Mouse (Mus musculus) embryonic facial prominence, embryonic 11.5 days (tissue): ENCODE data around the gene Ros1. TPM values are rescaled to one million over a fixed set of nuclear protein-coding genes. Genes with fewer than 3 reads are reported as not detected.

Source experiments
- ATAC-seq: fragments of 200-750 bp; cut with Nextera tagmentation; replicated peaks from 2 replicates; pipeline ENCODE4 v1.8.0; 2017; ENCODE audit warnings: low read depth; ENCODE audit not compliant: insufficient number of reproducible peaks, low FRiP score, low TSS enrichment
- DNase-seq: peaks from one replicate; pipeline ENCODE4 v3.0.0-alpha.2; 2015; ENCODE audit warnings: low spot score
- H3K27ac ChIP-seq: fragments of 300-500 bp; sonication (generic); replicated peaks from 2 replicates; pipeline ENCODE4 v1.5.1; 2014; ENCODE audit warnings: mild to moderate bottlenecking, low read depth, low read length, control low read depth
- H3K27me3 ChIP-seq: fragments of 300-500 bp; sonication (generic); 2 replicates; pipeline ENCODE4 v1.6.1; 2014; ENCODE audit warnings: mild to moderate bottlenecking, low read length, moderate library complexity, mixed read lengths; ENCODE audit not compliant: control insufficient read depth, insufficient read depth
- H3K36me3 ChIP-seq: fragments of 300-500 bp; sonication (generic); replicated peaks from 2 replicates; pipeline ENCODE4 v1.6.1; 2014; ENCODE audit warnings: low read depth, mild to moderate bottlenecking, low read length, moderate library complexity, mixed read lengths; ENCODE audit not compliant: control insufficient read depth, insufficient read depth
- H3K4me1 ChIP-seq: fragments of 300-500 bp; sonication (generic); 2 replicates; pipeline ENCODE4 v1.6.1; 2014; ENCODE audit warnings: low read length, mixed read lengths; ENCODE audit not compliant: control insufficient read depth, insufficient read depth
- H3K4me2 ChIP-seq: fragments of 300-500 bp; sonication (generic); 2 replicates; pipeline ENCODE4 v1.6.1; 2014; ENCODE audit warnings: low read depth, mild to moderate bottlenecking, control low read depth, low read length, moderate library complexity
- H3K4me3 ChIP-seq: fragments of 300-500 bp; sonication (generic); 2 replicates; pipeline ENCODE4 v1.5.1; 2014; ENCODE audit warnings: low read depth, low read length, control low read depth
- H3K9ac ChIP-seq: fragments of 300-500 bp; sonication (generic); replicated peaks from 2 replicates; pipeline ENCODE4 v1.6.1; 2014; ENCODE audit warnings: mild to moderate bottlenecking, control low read depth, low read length
- H3K9me3 ChIP-seq: fragments of 300-500 bp; sonication (generic); replicated peaks from 2 replicates; pipeline ENCODE4 v1.6.1; 2016; ENCODE audit warnings: mild to moderate bottlenecking, low read length, inconsistent platforms, mixed read lengths; ENCODE audit not compliant: control insufficient read depth
- WGBS: fragments of 180-500 bp; shearing (Covaris S2); extraction: QIAGEN DNeasy Blood & Tissue Kit; methylation state at CpG from one replicate; pipeline ENCODE4 v1.1.7; 2014; 5-methylcytosine and 5-hydroxymethylcytosine counted together
- polyA plus RNA-seq: library from polyadenylated mRNA; unstranded; fragments of >200 nt; fragmentation: Nextera tagmentation; extraction: Ambion mirVana; gene quantifications from 2 replicates; pipeline ENCODE4 v1.2.1, GENCODE M21; 2014

The Ros1 gene
- polyA plus RNA-seq = not detected in 2 replicates

GRCm38 (mm10) chr10:52194957-52195852 lies at the start of gene Ros1:
Ros1 (minus strand) TSS chr10:52195244.
- H3K27me3 ChIP-seq = no peaks in the 10 kb centered on the region
- ATAC-seq (no peak), DNase-seq (no peak)
- no peak within 1 kb of the TSS for H3K27ac ChIP-seq
- WGBS = 80% methylated on average over 7 of the region's 7 CpGs
- H3K9me3 ChIP-seq = no peaks in the 10 kb centered on the region
- no peak within 1 kb of the TSS for H3K4me3 ChIP-seq
- no peaks in the 10 kb centered on the region for H3K36me3 ChIP-seq
- no peak within 1 kb of the TSS for H3K9ac ChIP-seq
- no peaks in the 10 kb centered on the region for H3K4me1 ChIP-seq
- no peak within 1 kb of the TSS for H3K4me2 ChIP-seq

- WGBS = 26% methylated on average over 7 of the region's 7 CpGs
- no peaks in the 10 kb centered on the region for H3K9me3 ChIP-seq
- no peak for ATAC-seq
These were observed 47.8 kb upstream of the Ros1 start for GRCm38 (mm10) chr10:52242680-52243323.

DNA sequence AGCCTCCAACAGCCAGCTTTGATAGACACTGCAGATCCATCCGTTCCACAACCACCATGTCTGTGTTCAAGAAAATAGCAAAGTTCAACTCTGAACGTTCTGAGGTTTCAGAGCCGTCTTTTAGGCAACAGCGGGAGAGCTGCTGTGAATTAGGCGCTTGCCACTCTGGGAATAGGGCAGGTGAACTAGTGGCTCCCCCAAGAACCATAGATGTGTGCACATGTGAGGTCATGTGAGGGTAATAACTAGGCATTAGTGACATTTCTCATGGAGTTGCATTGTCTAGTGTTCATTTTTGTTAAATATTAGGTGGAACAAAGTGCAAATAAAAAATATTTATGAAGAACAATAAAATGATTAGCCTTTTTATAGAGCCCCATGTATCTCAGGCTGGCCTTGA lies 47.0 kb upstream of the Ros1 start:
- ATAC-seq = no peak
- Histone ChIP-seq H3K27me3 (no peaks in the 10 kb centered on the region), H3K36me3 (no peaks in the 10 kb centered on the region), H3K4me1 (no peaks in the 10 kb centered on the region), H3K4me3 (no peak overlapping the region), H3K9ac (no peak overlapping the region), H3K4me2 (no peak overlapping the region), H3K9me3 (no peaks in the 10 kb centered on the region), H3K27ac (no peak overlapping the region)
- no peak for DNase-seq
- WGBS = 78% methylated on average over 5 of the region's 5 CpGs

More at GRCm38 (mm10) chr10:52242680-52243323, 47.8 kb upstream of the Ros1 start:
- H3K4me1 ChIP-seq = no peaks in the 10 kb centered on the region
- H3K36me3 ChIP-seq = no peaks in the 10 kb centered on the region
- H3K4me2 ChIP-seq = no peak overlapping the region
- no peak overlapping the region for H3K9ac ChIP-seq
- DNase-seq = no peak
- H3K27me3 ChIP-seq = no peaks in the 10 kb centered on the region
- no peak overlapping the region for H3K27ac ChIP-seq
- no peak overlapping the region for H3K4me3 ChIP-seq

DNA sequence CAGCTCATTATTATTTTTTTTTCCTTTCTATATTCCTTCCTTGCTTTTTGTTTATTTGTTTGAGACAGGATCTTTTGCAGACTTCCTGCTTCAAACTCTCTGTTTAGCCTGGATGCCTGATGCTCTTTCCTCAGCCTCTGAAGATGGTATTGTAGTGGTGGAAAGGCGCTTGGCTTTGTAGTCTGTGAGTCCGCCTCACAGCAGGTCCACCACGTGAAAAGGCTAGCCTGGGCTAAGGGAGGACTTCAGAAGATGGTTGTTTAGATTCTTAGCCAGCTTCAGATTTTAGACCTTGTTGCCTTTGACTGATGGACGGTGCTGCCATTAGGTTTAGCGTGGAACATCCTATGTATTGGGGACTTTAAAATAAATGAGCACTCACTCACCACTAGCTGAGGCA lies 40.4 kb upstream of the Ros1 start:
- Histone ChIP-seq H3K9me3 (no peaks in the 10 kb centered on the region), H3K27me3 (no peaks in the 10 kb centered on the region), H3K4me2 (no peak overlapping the region), H3K4me3 (no peak overlapping the region), H3K36me3 (no peaks in the 10 kb centered on the region), H3K4me1 (no peaks in the 10 kb centered on the region), H3K27ac (no peak overlapping the region), H3K9ac (no peak overlapping the region)
- WGBS = 85% methylated on average over 5 of the region's 5 CpGs
- ATAC-seq = no peak
- DNase-seq = no peak

DNA sequence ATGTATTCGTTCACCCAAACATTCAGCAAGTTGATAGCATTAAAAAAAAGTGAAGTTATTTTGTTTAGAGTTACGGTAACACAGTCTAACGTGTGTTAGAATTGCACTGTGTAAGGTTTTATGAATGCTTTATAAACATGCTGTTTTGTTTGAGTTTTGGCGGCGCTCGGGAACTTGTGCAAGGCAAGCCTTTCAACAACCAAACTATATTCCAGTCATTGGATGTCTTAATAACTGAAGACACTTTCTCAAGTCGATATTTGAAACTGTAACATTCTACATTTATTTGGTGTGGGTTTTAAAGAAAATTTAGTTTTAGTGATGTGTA lies 39.6 kb upstream of the Ros1 start:
- H3K9me3 ChIP-seq = no peaks in the 10 kb centered on the region
- H3K9ac ChIP-seq = peak overlapping the region; percentile 86
- H3K27ac ChIP-seq = no peak overlapping the region
- 22% methylated on average over 7 of the region's 7 CpGs for WGBS
- no peaks in the 10 kb centered on the region for H3K4me1 ChIP-seq
- peak overlapping the region; percentile 80 for H3K4me3 ChIP-seq
- H3K4me2 ChIP-seq = peak overlapping the region; percentile 70
- no peaks in the 10 kb centered on the region for H3K36me3 ChIP-seq
- no peaks in the 10 kb centered on the region for H3K27me3 ChIP-seq
- ATAC-seq = no peak
- DNase-seq = no peak

GRCm38 (mm10) chr10:52233969-52234653 lies 39.1 kb upstream of the Ros1 start:
- H3K9me3 ChIP-seq = no peaks in the 10 kb centered on the region
- no peaks in the 10 kb centered on the region for H3K4me1 ChIP-seq
- peak overlapping the region; percentile 70 for H3K4me2 ChIP-seq
- H3K9ac ChIP-seq = peak overlapping the region; percentile 86
- H3K27me3 ChIP-seq = no peaks in the 10 kb centered on the region
- 0% methylated on average over 29 of the region's 40 CpGs for WGBS
- peak overlapping the region; percentile 80 for H3K4me3 ChIP-seq
- 0 out of 2 replicates have a peak overlapping the region, but pooled peaks have one; percentile 44 for H3K27ac ChIP-seq
- no peaks in the 10 kb centered on the region for H3K36me3 ChIP-seq
- DNase-seq = peak; percentile 39
- peak; percentile 48 for ATAC-seq

- Histone ChIP-seq H3K9me3 (no peaks in the 10 kb centered on the region), H3K4me2 (peak within 1 kb of the TSS; percentile 70), H3K27me3 (no peaks in the 10 kb centered on the region), H3K4me1 (no peaks in the 10 kb centered on the region), H3K36me3 (no peaks in the 10 kb centered on the region), H3K4me3 (peak within 1 kb of the TSS; percentile 80), H3K27ac (peak within 1 kb of the TSS; percentile 44; the same call in 1 of the 2 replicates), H3K9ac (peak within 1 kb of the TSS; percentile 86)
- DNase-seq = peak; percentile 72
- under 1% methylated on average over 47 of the region's 60 CpGs for WGBS
- peak; percentile 94 for ATAC-seq
These were observed 38.4 kb upstream of the Ros1 start, which contains the start of gene Dcbld1 for GRCm38 (mm10) chr10:52233301-52233968. Dcbld1 (plus strand) TSS chr10:52233619.
